Mouse (Mus musculus) MEL (cell line): Measurements from ENCODE around the gene Mpi.
A peak's percentile ranks its signal among the peaks of the same experiment; 100 is the strongest.

Experiments
- CTCF ChIP-seq, 3 experiments: IDR thresholded peaks in 2 of 3; conservative IDR thresholded peaks in 1 of 3; 2 replicates each; pipeline ENCODE4 v1.5.1; 2011 to 2012; ENCODE audit warnings: low read length in 3 of 3, low read depth in 2 of 3, mild to moderate bottlenecking in 2 of 3, improper control_type of control experiment in 1 of 3, inconsistent platforms in 1 of 3, mixed read lengths in 1 of 3, moderate library complexity in 1 of 3; ENCODE audit not compliant: control insufficient read depth in 1 of 3, insufficient read depth in 1 of 3, poor library complexity in 1 of 3, severe bottlenecking in 1 of 3
- EP300 ChIP-seq, 2 experiments: IDR thresholded peaks; 2 replicates each; pipeline ENCODE4 v1.6.1; 2011; ENCODE audit warnings: improper control_type of control experiment in 2 of 2, low read length in 2 of 2, low read depth in 1 of 2, mild to moderate bottlenecking in 1 of 2
- MAFK ChIP-seq: IDR thresholded peaks from 2 replicates; pipeline ENCODE4 v1.6.1; 2011; ENCODE audit warnings: low read depth, mild to moderate bottlenecking, low read length, improper control_type of control experiment, borderline replicate concordance
- POLR2A ChIP-seq, 2 experiments: IDR thresholded peaks; 2 replicates each; pipeline ENCODE4 v1.6.1; 2011 to 2012; ENCODE audit warnings: low read length in 2 of 2, mild to moderate bottlenecking in 2 of 2, control low read depth in 1 of 2, improper control_type of control experiment in 1 of 2, low read depth in 1 of 2, moderate library complexity in 1 of 2; ENCODE audit not compliant: control insufficient read depth in 1 of 2, insufficient read depth in 1 of 2, poor library complexity in 1 of 2
- SMC3 ChIP-seq: IDR thresholded peaks from 2 replicates; pipeline ENCODE4 v1.6.1; 2011; ENCODE audit warnings: low read depth, low read length, improper control_type of control experiment
- TAL1 ChIP-seq: IDR thresholded peaks from 2 replicates; pipeline ENCODE4 v1.6.1; 2012; ENCODE audit warnings: mild to moderate bottlenecking, inconsistent platforms, low read length, moderate library complexity, mixed read lengths
- TCF12 ChIP-seq: IDR thresholded peaks from 2 replicates; pipeline ENCODE4 v1.6.1; 2014; ENCODE audit warnings: low read depth, mild to moderate bottlenecking, inconsistent platforms, low read length, improper control_type of control experiment, moderate library complexity
- USF1 ChIP-seq: IDR thresholded peaks from 2 replicates; pipeline ENCODE4 v1.6.1; 2014; ENCODE audit warnings: low read depth, mild to moderate bottlenecking, inconsistent platforms, low read length, improper control_type of control experiment, moderate library complexity
- ZC3H11A ChIP-seq: IDR thresholded peaks from 2 replicates; pipeline ENCODE4 v1.6.1; 2012; ENCODE audit warnings: low read depth, mild to moderate bottlenecking, inconsistent platforms, low read length, improper control_type of control experiment
- ZMIZ1 ChIP-seq: IDR thresholded peaks from 2 replicates; pipeline ENCODE4 v1.6.1; 2012; ENCODE audit warnings: low read depth, mild to moderate bottlenecking, inconsistent platforms, low read length, improper control_type of control experiment, moderate library complexity
- ZNF384 ChIP-seq: IDR thresholded peaks from 2 replicates; pipeline ENCODE4 v1.6.1; 2012; ENCODE audit warnings: low read depth, mild to moderate bottlenecking, inconsistent platforms, low read length, improper control_type of control experiment

- no peak for TF ChIP-seq CTCF (IDR thresholded peaks at IDR 0.05 in 2 of 3, conservative IDR thresholded peaks at IDR 0.05 in 1 of 3; ENCODE audit: control insufficient read depth in 1 of 3, insufficient read depth in 1 of 3, low read depth in 2 of 3, low read length in 3 of 3, poor library complexity in 1 of 3, severe bottlenecking in 1 of 3)
- TF ChIP-seq ZMIZ1 = no peak
- TF ChIP-seq ZNF384 = peak; percentile 28; the same call in 1 of the 2 replicates
- TF ChIP-seq ZC3H11A = no peak
- no peak for TF ChIP-seq EP300 (IDR thresholded peaks at IDR 0.05; ENCODE audit: low read depth in 1 of 2, low read length in 2 of 2)
- no peak for TF ChIP-seq POLR2A (IDR thresholded peaks at IDR 0.05; ENCODE audit: control insufficient read depth in 1 of 2, insufficient read depth in 1 of 2, low read depth in 1 of 2, low read length in 2 of 2, poor library complexity in 1 of 2)
- no peak for TF ChIP-seq TCF12
- TF ChIP-seq SMC3 = no peak
- peak; percentile 86 for TF ChIP-seq MAFK
- no peak for TF ChIP-seq TAL1
- TF ChIP-seq USF1 = no peak
Measured at GRCm38 (mm10) chr9:57539550-57539949, 13.0 kb downstream of the Mpi start.
